Mouse (Mus musculus): ENCODE measurements around the gene Fbxl22.

Gene Fbxl22

DNA sequence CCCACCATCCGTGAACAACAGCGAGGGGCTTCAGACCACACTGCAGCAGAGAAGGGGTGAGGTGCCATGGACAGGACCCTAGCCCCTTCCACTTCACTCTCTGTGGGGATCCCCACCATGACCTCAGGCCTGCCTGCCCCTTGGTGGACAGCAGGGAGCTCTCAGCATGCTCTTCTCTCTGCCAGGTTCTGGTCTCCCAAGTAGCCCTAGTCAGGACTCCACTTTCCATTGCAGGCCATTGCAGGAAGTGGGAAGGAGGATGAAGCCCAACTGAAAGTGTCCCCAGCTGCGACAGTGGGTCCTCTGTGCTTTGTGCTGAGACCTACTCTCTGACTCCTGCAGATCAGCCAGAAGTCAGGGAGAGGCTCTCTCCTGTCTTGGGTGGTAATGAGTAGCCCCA lies 6.7 kb downstream of the Fbxl22 start:
- DNase-seq (ENCODE audit: low spot score in 2 of 2): no peak

DNA sequence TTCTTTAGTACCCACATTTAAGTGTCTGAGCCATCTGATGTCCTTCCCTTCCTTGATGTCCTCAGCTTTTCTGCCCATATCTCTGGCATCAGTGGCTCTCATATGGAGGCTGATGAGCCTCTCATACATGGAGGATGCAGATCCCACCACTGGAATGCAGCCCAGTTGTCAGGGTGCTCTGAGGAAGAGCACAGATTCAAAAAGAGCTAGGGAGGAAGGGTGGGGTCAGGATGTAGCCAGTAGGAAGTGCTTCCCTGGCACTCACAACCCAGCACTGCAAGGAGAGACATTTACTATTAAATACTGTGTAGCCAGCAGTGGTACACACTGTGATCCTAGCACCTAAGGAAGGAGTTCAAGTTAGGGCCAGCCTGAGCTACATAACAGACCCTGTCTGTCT lies 8.0 kb downstream of the Fbxl22 start:
- DNase-seq (ENCODE audit: low spot score in 2 of 2): no peak

DNA sequence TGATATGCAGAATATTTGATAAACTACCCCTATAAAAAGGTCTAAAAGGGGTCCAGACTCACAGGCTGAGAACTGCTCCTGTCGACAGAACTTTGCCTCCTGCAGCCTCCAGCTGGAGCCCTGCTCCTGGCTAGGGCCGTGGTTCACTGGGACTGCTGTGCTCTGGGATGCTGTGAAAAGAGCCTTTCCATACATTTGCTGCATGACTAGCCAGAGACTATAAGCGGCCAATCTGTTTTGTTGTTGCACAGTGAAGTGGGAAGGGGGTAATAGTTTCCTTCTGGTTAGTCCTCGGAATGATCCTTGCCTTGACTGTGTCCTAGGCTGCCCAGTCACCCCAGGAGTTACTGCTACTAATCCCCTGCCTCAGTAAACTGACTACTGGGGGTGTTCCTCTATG lies 8.4 kb downstream of the Fbxl22 start:
- DNase-seq (ENCODE audit: low spot score in 2 of 2): no peak

DNA sequence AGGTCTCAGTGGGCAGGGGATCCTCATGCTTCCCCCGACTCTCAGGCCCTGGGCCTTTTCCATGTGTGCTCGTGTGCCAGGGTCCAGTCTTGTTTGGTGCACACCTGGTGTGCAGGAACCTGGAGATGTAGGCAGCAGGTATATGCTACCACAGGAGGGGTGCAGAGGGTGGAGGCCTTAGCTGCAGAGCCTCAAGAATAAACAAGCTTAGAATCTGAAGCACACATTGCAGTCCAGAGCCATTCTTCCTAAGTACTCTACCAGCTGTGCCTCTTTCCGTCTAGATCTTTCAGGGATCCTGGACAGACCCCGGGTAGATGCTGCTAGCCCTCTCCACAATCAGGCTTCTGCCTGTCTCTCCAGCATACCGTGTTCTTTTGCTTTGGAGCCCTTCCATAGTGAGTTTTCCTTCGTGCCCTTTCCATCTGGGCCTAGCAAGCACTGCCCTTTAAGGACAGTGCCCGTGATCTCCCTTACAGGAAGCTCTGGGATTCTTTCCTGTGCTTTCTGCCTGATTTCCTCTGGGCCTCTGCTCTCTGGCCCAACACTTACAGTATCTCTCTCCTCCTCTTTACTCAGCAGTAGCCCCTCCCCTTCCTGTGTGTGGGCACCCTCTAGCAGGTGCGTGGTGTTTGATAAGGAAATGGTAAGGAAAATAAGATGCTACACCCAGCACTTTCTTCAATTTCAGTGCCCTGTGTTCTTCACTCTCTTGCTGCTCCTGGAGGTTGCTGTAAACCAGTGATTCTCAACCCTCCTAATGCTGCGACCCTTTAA lies 9.1 kb downstream of the Fbxl22 start:
- no peak for DNase-seq (ENCODE audit: low spot score in 2 of 2)

DNA sequence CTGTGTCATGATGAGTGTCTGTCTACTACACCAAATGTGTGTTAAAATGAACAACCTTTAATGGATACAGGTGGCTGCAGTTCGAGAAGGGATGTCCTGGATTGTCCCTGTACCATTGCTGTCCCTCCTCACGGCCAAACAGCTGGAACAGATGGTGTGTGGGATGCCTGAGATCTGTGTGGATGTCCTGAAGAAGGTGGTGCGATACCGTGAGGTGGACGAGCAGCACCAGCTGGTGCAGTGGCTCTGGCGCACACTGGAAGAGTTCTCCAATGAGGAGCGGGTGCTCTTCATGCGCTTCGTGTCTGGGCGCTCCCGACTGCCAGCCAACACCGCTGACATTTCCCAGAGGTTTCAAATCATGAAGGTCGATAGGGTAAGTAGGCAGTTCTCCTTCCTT lies 9.9 kb downstream of the Fbxl22 start:
- no peak for DNase-seq (ENCODE audit: low spot score in 2 of 2)

DNA sequence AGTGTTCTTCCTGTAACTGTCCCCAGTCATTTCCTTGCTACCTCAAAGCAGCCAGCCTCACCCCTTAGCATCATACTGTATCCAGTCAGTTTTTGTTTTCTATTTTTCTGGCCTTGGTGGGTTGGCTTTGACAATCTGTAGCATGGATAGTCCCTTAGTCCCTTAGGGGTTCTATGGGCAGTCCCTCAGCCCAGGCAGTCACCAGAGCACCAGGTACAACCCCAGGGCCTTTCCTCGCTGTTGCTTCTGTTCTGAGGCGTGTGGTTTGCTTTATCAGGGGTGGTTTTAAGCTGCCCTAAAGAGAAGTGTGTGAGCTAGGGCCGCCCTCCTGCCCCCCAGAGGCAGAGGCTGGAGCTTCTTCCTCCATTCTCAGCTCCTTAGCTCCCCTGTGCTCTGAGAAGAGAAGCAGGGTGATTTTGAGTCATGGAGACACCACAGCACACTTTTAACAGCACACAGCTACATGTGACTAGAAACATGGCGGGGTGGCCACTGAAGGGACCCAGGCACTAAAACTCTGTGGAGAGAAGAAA lies 10.4 kb downstream of the Fbxl22 start:
- no peak for DNase-seq (ENCODE audit: low spot score in 2 of 2)

DNA sequence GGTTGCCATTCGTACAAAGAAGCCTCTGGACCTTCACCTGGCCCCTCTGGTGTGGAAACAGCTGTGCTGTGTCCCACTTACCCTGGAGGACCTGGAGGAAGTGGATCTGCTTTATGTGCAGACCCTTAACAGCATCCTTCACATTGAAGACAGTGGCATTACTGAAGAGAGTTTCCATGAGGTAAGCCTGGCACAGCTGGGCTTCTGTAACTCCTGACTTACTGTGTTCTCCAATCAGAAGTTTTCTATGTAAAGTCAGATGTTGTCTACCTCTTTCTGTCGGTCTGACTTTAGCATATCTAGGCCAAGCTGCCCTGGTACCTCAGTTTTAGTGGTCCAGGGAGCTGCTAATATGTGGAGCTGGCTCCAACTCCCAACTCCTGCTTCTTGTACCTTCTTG lies 13.1 kb downstream of the Fbxl22 start:
- no peak for DNase-seq (ENCODE audit: low spot score in 2 of 2)

DNA sequence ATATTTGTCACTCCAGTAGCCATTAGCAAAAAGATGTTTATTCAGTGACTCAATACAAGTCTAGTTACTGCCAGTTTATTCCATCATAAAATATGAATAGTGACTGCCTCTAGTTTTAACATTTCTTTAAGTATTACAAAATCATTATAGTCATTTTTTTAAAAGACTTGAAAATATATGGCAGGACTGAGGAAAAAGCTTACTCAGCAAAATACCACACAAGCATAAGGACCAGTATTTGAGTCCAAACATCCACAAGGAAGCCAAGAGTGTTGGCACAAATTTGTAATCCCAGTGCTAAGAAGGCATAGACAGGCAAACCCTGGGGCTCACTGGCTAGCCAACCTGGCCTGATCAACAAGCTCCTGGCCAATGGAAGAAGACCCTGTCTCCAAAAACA lies 20.4 kb downstream of the Fbxl22 start:
- DNase-seq (ENCODE audit: low spot score in 2 of 2): no peak

DNA sequence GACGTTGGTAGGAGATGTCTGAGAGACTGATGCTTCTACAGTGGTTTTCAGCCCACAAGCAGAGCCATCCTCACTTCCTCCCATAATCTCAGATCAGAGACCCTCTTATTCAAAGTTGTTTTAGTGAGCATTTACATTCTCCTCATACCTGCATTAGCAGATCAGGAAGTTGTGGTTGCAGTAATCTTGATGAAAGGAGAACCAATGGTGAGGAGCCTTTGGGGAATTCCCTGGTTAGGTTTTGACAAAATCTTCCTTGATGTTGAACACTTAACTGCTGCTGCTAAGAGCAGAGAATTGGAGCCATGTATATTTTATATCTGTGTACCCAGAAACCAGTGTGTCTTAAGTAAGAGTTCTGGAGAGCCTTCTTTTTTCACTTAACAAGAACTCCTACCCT lies 22.0 kb downstream of the Fbxl22 start:
- no peak for DNase-seq (ENCODE audit: low spot score in 2 of 2)

DNA sequence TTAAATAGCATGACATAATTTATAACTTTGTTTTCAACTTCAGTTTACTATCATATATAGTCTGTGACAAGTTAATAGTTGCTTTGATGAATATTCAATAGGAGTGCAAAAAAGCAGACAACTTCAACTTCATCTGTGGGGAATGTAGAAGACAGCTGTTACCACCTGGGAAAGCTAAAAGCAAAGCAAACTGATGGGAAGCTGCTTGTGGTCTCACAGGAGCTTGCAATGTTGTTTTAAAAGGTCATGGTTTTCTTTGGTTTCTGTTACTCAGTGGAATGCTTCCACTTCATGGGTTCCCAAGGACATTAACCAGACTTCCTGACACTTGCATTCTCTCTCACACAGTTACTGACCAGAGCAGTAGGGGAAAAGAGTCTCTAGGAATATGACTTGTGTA lies 25.6 kb downstream of the Fbxl22 start:
- no peak for DNase-seq (ENCODE audit: low spot score in 2 of 2)

DNA sequence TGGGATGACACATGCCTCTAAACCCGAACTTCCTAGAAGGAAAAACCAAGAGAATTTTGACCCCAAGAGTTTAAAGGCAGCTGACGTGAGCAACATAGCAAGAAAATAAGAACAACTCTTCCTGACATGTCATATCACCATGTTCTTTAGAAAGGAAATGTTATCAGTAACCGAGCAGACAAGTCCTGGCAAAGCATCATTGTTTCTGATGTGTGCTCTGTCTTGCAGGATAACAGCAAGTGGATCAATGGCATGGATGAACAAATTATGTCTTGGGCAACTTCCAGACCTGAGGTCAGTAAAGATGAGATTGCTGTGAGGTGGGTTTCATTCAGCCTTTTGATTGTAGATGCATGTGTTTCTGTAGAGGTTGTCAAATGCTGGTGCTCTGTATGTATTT lies 31.0 kb downstream of the Fbxl22 start:
- DNase-seq (ENCODE audit: low spot score in 2 of 2): no peak

DNA sequence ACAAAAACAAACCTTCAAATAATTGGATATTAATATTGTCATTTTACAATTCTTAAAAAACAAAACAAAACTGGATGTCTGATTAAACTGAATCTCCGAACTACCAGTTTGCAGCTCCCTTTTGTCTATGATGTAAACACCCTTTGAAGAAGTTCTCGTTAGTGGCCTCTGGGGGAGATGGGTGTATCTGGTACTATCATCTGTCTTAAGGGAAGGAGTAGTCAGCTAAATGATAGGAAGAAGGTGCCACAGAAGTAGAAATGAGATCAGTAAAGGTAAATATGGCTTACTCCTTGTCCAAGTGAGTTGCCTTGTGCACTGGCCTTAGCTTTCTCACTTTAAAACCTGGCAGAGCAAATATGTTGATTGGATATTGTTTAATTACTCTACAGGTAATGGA lies 36.6 kb downstream of the Fbxl22 start:
- no peak for DNase-seq (ENCODE audit: low spot score in 2 of 2)

DNA sequence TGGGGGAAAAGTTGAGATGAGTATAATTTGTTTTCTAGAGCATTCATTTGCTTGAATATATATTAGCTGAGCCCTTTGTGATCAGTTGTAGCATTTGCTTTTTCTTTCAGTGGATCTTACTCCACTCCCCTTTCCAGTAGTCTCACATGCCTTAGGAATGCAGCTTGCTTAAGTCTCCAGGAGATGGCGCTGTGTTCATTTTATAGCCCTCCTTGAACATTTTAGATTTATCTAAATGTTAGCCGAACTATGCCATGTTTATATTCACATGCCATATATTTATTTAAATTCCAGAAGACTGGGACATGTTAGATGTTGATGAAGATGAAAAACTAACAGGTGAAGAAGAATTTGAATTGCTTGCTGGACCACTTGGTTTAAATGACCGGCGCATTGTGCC lies 49.3 kb downstream of the Fbxl22 start:
- DNase-seq (ENCODE audit: low spot score in 2 of 2): no peak

Data from urinary bladder, postnatal 4 days (tissue).